Mouse (Mus musculus) embryonic fibroblast, embryonic 13.5 days (primary cell): ENCODE measurements around the gene Tspan9. TPM values are rescaled to one million over a fixed set of nuclear protein-coding genes. Genes with fewer than 3 reads are reported as not detected.

ENCODE experiments used
- H3K27ac ChIP-seq: 2 replicates; pipeline ENCODE4 v1.5.1; 2012; ENCODE audit warnings: low read length, control low read depth, inconsistent platforms; ENCODE audit not compliant: insufficient read depth
- H3K4me1 ChIP-seq: 2 replicates; pipeline ENCODE4 v1.6.1; 2011; ENCODE audit warnings: low read length; ENCODE audit not compliant: control insufficient read depth, insufficient read depth
- H3K4me3 ChIP-seq: 2 replicates; pipeline ENCODE4 v1.5.1; 2011; ENCODE audit warnings: mild to moderate bottlenecking, control low read depth, low read length; ENCODE audit not compliant: insufficient read depth
- CTCF ChIP-seq: IDR thresholded peaks from 2 replicates; pipeline ENCODE4 v1.5.1; 2011; ENCODE audit warnings: mild to moderate bottlenecking, control low read depth, low read length, moderate library complexity, borderline replicate concordance; ENCODE audit not compliant: insufficient read depth
- POLR2A ChIP-seq: IDR thresholded peaks from 2 replicates; pipeline ENCODE4 v1.6.1; 2011; ENCODE audit warnings: low read depth, mild to moderate bottlenecking, control low read depth, low read length, moderate library complexity
- polyA plus RNA-seq: library from polyadenylated mRNA; stranded (reverse); fragments of >200 nt; gene quantifications from 2 replicates; pipeline ENCODE4 v1.2.4, GENCODE M21; 2011; ENCODE audit warnings: low read depth; ENCODE audit not compliant: missing spikeins, insufficient read length

Gene Tspan9
- polyA plus RNA-seq, 1 experiment, result 113 TPM

DNA sequence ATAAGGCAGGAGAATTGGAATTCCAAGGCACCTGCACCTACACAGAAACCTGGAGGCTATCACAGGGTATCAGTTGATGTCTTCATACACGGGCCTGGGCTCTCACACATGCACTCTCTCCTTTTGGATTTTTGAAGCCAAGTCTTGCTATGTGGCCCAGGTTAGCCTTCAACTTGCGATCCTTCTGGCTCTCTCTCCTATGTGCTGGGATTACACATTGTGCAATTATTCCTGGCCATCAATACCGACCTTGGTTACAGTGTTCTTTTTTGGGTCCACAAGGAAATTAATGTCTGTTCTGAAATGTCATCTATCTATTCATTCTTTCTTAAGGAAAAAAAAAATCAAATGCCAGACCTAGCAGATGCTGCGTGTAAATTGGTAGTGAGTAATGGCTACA is 13.1 kb upstream of the Tspan9 start:
- no peaks in the 10 kb centered on the region for H3K4me1 ChIP-seq
- no peak overlapping the region for H3K4me3 ChIP-seq
- TF ChIP-seq POLR2A (no peak), CTCF (no peak)
- H3K27ac ChIP-seq, result no peak overlapping the region

DNA sequence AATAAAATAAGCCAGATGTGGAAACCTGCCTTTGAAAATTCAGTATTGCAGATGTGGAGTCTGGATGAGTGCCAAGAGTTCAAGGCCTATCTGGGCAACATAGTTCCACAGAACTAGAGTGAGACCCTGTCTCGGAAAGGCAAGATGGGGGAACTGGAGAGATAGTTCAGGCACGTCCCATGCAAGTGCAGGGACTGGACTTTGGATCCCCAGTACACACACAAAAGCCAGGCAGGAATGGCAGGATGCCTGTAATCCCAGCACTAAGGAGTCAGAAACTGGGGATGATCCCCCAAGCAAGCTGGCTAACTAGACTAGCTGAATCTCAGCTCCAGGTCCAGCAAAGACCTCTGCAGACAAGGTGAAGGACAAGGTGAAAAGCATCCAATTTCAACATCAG is 12.5 kb upstream of the Tspan9 start:
- Histone ChIP-seq H3K4me1 (no peaks in the 10 kb centered on the region), H3K27ac (no peak overlapping the region), H3K4me3 (no peak overlapping the region)
- TF ChIP-seq CTCF, result no peak
- TF ChIP-seq POLR2A, result no peak

DNA sequence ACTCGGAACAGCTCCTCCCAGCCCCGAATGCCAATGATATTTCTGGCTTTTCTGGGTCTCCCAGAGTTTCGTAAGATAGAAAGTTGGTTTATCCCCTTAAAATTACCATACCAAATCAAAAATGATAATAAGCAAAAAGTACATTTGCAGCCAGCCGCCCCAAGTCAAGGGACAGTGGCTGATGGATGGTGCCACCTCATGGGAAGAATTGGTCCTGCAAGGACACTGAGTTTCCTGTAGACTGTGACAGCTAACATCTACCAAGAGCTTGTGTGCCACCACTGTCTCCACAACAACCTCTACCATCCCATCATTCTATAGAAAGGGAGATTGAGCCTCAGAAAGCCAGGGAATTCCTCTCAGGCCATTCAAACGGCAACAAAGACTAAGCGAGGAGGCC is 2.4 kb upstream of the Tspan9 start:
- TF ChIP-seq CTCF (peak; percentile 62), POLR2A (no peak)
- H3K4me3 ChIP-seq, result no peak overlapping the region
- H3K4me1 ChIP-seq, result no peaks in the 10 kb centered on the region; the same call in 1 of the 2 replicates
- H3K27ac ChIP-seq, result no peak overlapping the region

DNA sequence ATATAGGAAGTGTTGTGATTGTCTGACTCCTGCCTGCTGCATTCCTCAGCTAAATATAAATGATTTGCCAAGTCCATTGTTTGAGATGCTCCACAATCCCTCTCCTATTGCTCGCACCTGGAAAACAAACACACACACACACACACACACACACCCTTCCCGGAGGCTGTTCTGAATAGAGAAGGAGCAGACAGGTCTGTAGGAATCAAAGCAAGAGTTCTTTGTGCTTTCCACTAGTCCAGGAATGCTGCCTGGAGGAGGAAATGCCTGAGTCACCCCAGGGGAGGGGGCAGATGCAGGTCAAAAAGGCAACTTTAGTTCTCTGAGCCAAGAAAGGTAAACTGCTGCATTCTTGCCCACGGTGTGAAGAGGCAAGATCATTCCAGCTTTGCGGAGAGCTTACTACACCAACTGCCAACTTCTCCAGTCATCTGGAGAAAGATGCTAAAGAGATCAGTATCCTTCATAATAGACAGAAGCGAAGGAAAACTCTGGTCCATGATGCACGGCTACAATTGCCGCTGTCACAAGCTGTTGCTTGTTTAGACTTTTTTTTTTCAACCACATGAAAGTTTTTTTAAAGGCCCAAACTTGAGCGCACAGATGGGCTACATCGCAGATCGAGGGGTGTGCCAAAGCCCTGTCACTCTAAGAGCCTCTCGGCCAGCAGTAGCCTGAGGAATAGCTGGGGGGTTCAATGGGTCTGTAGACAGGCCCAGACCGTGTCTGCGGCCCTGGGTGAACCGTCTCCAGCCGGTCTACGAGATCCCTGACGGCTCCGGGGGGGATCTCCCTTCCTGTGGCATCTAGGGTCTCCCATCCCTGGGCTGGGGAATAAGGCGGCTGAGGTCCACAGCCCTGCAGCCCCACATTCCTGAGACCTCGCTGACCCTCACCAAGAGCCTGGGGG is 770 bp downstream of the Tspan9 start:
- Histone ChIP-seq H3K27ac (no peak overlapping the region), H3K4me3 (peak overlapping the region; percentile 37), H3K4me1 (no peaks in the 10 kb centered on the region; the same call in 1 of the 2 replicates)
- no peak for TF ChIP-seq POLR2A
- TF ChIP-seq CTCF, result no peak

DNA sequence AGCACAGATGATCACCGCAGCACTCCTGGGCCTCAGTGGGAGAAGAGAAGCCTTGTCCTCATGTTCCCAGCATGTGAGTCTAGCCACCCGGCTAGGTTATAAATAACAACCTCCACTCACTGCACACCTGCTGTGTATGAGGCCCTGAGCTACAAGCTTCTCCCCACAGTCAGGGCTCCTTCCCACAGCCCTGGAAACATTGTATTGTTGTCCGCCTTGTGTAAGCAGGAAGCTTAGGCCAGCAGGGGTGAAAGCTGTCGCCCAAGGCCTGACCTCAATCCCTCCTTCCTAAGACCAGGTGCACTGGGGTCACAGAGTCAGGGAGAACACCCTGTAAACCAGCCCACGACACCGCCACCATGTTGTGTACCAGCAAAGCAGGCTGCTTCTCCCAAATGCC is 2.7 kb downstream of the Tspan9 start:
- Histone ChIP-seq H3K27ac (no peak overlapping the region), H3K4me1 (no peaks in the 10 kb centered on the region; the same call in 1 of the 2 replicates), H3K4me3 (no peak overlapping the region)
- no peak for TF ChIP-seq POLR2A
- no peak for TF ChIP-seq CTCF

DNA sequence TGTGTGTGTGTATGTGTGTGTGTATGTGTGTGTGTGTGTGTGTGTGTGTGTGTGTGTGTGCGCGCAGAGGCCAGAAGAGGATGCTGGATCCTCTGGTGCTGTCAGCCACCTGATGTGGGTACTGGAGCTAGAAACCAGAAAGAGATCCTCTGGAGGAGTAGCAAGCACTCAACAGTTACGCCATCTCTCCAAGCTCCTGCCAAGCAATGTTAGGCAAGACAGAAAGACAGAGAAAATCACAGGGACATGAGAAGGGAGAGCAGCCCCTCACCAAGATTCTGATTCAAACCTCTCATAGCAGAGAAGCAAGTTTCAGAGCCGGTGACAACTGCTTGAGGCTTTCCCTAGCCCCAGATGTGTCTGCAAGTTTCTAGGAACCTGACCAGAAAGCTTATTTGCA is 5.5 kb downstream of the Tspan9 start:
- H3K4me1 ChIP-seq, result no peaks in the 10 kb centered on the region; the same call in 1 of the 2 replicates

DNA sequence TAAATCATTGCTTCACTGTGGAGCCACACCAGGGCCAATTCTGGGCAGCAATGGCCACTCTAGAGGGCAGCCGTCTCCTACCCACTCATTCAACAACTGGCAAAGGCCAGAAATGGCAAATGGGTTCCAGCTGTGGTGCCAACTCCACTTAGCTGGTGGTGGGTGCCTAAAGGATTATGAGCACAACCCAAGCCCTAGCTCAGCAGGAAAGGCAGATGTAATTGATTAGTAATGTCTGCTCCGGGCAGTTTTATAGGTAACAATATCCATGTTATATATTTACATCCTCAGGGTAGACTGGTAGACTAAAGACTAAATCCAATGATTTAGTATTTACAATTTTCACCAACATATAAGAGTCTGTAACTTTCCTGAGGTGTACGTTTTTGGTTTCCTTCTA is 6.7 kb downstream of the Tspan9 start:
- no peak overlapping the region for H3K27ac ChIP-seq

More for the DNA sequence above, 5.5 kb downstream of the Tspan9 start:
- TF ChIP-seq POLR2A (no peak), CTCF (no peak)
- Histone ChIP-seq H3K27ac (no peak overlapping the region), H3K4me3 (no peak overlapping the region)

DNA sequence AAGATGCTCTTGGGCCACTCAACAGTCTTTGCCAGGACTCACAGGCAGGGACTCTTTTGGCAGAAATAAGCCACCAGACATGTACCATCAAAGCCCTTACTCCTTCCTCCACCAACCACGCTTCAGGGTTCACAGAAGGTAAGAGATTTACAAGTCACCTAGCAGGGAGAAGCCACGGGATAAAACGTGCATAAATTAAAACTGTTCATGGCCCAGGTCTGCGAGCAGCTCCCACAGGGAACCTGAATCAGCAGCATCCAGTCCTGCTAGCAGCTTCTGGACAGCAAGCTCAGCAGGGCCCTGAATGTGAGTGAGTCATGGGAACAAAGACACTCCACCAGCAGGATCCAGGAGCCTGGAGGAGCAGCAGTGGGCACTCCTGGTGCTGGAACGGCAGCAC is 7.9 kb downstream of the Tspan9 start:
- Histone ChIP-seq H3K27ac (no peak overlapping the region), H3K4me1 (no peaks in the 10 kb centered on the region), H3K4me3 (no peak overlapping the region)
- no peak for TF ChIP-seq POLR2A
- TF ChIP-seq CTCF, result no peak

More for the DNA sequence above, 6.7 kb downstream of the Tspan9 start:
- H3K4me1 ChIP-seq, result no peaks in the 10 kb centered on the region
- no peak for TF ChIP-seq POLR2A
- TF ChIP-seq CTCF, result no peak
- no peak overlapping the region for H3K4me3 ChIP-seq

DNA sequence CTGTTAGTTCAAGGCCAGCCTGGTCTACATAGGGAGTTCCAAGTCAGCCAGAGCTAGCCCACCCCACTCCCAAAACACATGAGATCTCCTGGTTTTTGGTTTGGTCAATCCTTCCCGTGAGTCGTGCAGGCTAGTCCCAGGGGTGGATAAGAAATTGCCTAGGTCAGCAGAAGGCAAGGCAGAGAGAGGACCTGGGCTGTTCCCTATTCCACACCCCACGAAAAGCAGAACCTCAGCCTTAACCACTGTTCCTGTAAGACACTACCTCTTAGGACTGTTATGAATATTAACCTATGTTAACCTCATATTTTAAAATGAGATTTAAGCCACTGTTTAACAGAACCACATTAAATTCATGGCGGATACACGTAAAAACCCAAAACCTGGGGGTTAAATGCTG is 8.4 kb downstream of the Tspan9 start:
- Histone ChIP-seq H3K27ac (no peak overlapping the region), H3K4me1 (no peaks in the 10 kb centered on the region), H3K4me3 (no peak overlapping the region)
- TF ChIP-seq POLR2A (no peak), CTCF (no peak)

DNA sequence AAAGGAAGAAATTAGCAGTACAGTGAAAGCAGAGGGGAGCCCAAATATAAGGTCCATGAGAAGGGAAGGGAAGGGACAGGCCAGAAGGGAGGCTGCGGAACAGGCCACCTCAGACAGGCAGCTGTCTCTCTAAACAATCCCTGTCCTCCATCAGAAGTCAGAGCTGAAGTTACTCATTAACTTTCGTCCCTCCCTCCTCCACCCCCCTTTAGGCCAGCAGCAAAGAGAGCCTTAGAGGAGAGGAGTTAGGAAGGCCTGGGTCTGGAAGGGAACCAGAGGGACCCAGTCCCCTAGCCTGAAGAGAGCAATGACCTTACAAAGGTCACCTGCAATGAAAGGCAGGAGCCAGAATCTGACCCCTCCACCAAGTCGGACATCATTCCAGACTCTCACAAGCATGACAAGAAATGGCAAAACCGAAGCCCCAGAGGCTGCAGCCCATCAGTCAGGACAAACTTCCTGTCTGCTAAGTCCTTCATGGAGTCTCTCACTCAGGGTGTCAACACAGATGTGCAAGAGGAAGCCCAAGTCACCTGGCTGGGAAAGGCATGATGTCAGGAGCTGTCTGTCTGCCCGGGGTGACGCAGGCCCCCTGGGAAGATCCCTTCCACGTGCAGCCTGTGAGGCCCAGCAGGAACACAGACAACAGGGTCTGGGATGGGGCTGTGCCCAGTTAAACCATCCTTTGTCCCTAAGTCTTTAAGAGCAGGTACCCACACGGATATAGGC is 9.0 kb downstream of the Tspan9 start:
- no peaks in the 10 kb centered on the region for H3K4me1 ChIP-seq

More for the DNA sequence above, 9.0 kb downstream of the Tspan9 start:
- TF ChIP-seq POLR2A, result no peak
- no peak for TF ChIP-seq CTCF
- no peak overlapping the region for H3K27ac ChIP-seq
- H3K4me3 ChIP-seq, result no peak overlapping the region
